Mouse (Mus musculus) lung, embryonic 16.5 days (tissue): ENCODE results near the gene C1qtnf3. TPM values are rescaled to one million over a fixed set of nuclear protein-coding genes. Genes with fewer than 3 reads are reported as not detected.
A peak's percentile ranks its signal among the peaks of the same experiment; 100 is the strongest.

Experiments
- ATAC-seq: fragments of 200-750 bp; cut with Nextera tagmentation; 2 replicates; pipeline ENCODE4 v1.8.0; 2017; ENCODE audit warnings: low read depth, mild to moderate bottlenecking, moderate library complexity
- H3K27ac ChIP-seq: fragments of 300-500 bp; sonication (generic); 2 replicates; pipeline ENCODE4 v1.5.1; 2014; ENCODE audit warnings: mild to moderate bottlenecking, control low read depth, low read length
- H3K27me3 ChIP-seq: fragments of 300-500 bp; sonication (generic); 2 replicates; pipeline ENCODE4 v1.6.1; 2014; ENCODE audit warnings: low read depth, low read length, mixed read lengths; ENCODE audit not compliant: control insufficient read depth, insufficient read depth
- H3K36me3 ChIP-seq: fragments of 300-500 bp; sonication (generic); 2 replicates; pipeline ENCODE4 v1.6.1; 2014; ENCODE audit warnings: low read length; ENCODE audit not compliant: control insufficient read depth, insufficient read depth
- H3K4me1 ChIP-seq: fragments of 300-500 bp; sonication (generic); replicated peaks from 2 replicates; pipeline ENCODE4 v1.6.1; 2014; ENCODE audit warnings: low read length, mixed read lengths; ENCODE audit not compliant: control insufficient read depth, insufficient read depth
- H3K4me2 ChIP-seq: fragments of 300-500 bp; sonication (generic); 2 replicates; pipeline ENCODE4 v1.6.1; 2014; ENCODE audit warnings: low read depth, low read length, control low read depth
- H3K4me3 ChIP-seq: fragments of 300-500 bp; sonication (generic); 2 replicates; pipeline ENCODE4 v1.5.1; 2014; ENCODE audit warnings: mild to moderate bottlenecking, low read length, control low read depth
- H3K9ac ChIP-seq: fragments of 300-500 bp; sonication (generic); 2 replicates; pipeline ENCODE4 v1.6.1; 2014; ENCODE audit warnings: low read length, control low read depth
- H3K9me3 ChIP-seq: fragments of 300-500 bp; sonication (generic); 2 replicates; pipeline ENCODE4 v1.6.1; 2016; ENCODE audit warnings: low read length; ENCODE audit not compliant: control insufficient read depth
- WGBS: fragments of 180-500 bp; shearing (Covaris S2); extraction: QIAGEN DNeasy Blood & Tissue Kit; methylation state at CpG from one replicate; pipeline ENCODE4 v1.1.7; 2014; 5-methylcytosine and 5-hydroxymethylcytosine counted together
- polyA plus RNA-seq: library from polyadenylated mRNA; unstranded; fragments of >200 nt; fragmentation: Nextera tagmentation; extraction: Ambion mirVana; gene quantifications from 2 replicates; pipeline ENCODE4 v1.2.1, GENCODE M21; 2015

Gene C1qtnf3
- polyA plus RNA-seq, 1 experiment from 2014 or later, result 6.7 TPM

- Histone ChIP-seq H3K4me1 (no peaks in the 10 kb centered on the region), H3K27ac (no peak overlapping the region), H3K4me2 (no peak overlapping the region), H3K4me3 (no peak overlapping the region), H3K9me3 (no peaks in the 10 kb centered on the region), H3K27me3 (no peaks in the 10 kb centered on the region), H3K36me3 (no peaks in the 10 kb centered on the region), H3K9ac (no peak overlapping the region)
- ATAC-seq, result no peak
- 52% methylated on average over 5 of the region's 5 CpGs for WGBS
Observed at GRCm38 (mm10) chr15:10955156-10955555, 3.0 kb downstream of the C1qtnf3 start.

GRCm38 (mm10) chr15:10956706-10957105, 4.6 kb downstream of the C1qtnf3 start:
- Histone ChIP-seq H3K9me3 (no peaks in the 10 kb centered on the region), H3K4me2 (no peak overlapping the region), H3K27me3 (no peaks in the 10 kb centered on the region), H3K4me3 (no peak overlapping the region), H3K9ac (no peak overlapping the region), H3K36me3 (no peaks in the 10 kb centered on the region), H3K4me1 (no peaks in the 10 kb centered on the region), H3K27ac (no peak overlapping the region)
- ATAC-seq, result no peak
- WGBS, result 57% methylated on average over 3 of the region's 3 CpGs

DNA sequence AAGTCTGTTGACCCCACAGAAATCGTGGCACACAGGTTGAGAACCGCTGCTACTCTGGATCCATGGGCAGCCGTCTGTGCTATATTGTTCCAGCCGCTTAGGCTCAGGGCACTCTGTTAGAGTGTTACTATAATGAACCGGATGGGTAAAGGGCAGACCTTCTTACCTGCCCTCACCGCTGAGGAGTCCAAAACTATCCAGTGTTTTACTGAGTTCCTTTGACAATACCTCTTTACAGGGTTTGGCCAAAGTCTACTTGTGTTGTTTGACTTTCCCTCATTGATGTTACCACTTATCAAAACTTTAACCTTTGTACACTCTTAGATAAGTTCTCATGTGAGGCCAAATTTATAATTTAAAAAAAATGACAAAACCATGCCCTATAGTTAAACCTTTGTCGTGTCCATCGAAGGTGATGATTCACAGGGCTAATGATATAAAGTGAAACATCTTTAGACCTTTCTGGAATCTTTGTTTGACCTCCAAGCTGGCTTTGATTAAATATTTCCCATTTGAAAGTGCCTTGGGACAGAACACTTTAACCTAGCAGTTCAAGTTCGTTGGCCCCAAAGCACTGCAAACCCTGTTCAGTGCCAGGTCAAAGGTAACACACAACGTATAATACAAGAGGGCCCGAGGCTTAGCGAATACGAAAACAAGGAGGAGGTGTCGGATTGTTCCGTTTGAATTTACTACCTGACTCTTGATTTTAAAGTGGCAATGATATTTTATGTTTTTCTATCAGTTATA, 7.3 kb downstream of the C1qtnf3 start:
- Histone ChIP-seq H3K9me3 (no peaks in the 10 kb centered on the region), H3K4me2 (no peak overlapping the region), H3K4me1 (no peaks in the 10 kb centered on the region), H3K36me3 (no peaks in the 10 kb centered on the region), H3K27me3 (no peaks in the 10 kb centered on the region), H3K9ac (no peak overlapping the region), H3K4me3 (no peak overlapping the region), H3K27ac (no peak overlapping the region)
- 81% methylated on average over 15 of the region's 15 CpGs for WGBS
- no peak for ATAC-seq

DNA sequence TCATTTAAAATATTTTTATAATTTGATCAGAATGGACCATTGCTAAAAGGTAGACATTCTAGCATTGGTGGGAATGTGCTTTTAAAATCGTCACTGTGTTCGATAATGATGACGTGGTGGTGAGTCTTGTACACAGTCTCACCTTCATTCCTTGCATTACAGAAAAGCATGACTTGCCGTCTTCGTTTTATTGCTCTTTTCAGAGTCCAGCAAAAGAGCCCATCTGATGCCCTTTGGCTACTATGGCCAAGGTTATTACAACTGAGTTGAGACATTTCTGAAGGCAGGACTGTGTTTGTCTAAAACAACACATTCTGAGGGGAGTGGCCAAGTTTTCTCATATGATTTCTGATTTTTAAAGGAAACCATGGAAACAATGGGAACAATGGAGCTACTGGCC, 8.1 kb downstream of the C1qtnf3 start:
- Histone ChIP-seq H3K4me3 (no peak overlapping the region), H3K9ac (no peak overlapping the region), H3K27ac (no peak overlapping the region), H3K36me3 (no peaks in the 10 kb centered on the region), H3K4me2 (no peak overlapping the region), H3K4me1 (no peaks in the 10 kb centered on the region), H3K9me3 (no peaks in the 10 kb centered on the region), H3K27me3 (no peaks in the 10 kb centered on the region)
- no peak for ATAC-seq
- 93% methylated on average over 5 of the region's 5 CpGs for WGBS

- no peak overlapping the region for H3K27ac ChIP-seq
- WGBS, result 63% methylated on average over 2 of the region's 2 CpGs
- no peak for ATAC-seq
Observed at GRCm38 (mm10) chr15:10962601-10963000, 10.5 kb downstream of the C1qtnf3 start.

GRCm38 (mm10) chr15:10969439-10969838, 17.3 kb downstream of the C1qtnf3 start:
- Histone ChIP-seq H3K27ac (no peak overlapping the region), H3K9me3 (no peaks in the 10 kb centered on the region), H3K4me3 (no peak overlapping the region), H3K9ac (no peak overlapping the region), H3K4me2 (no peak overlapping the region), H3K36me3 (no peaks in the 10 kb centered on the region), H3K27me3 (no peaks in the 10 kb centered on the region), H3K4me1 (no peaks in the 10 kb centered on the region)
- 78% methylated on average over 3 of the region's 3 CpGs for WGBS
- ATAC-seq, result no peak

More at GRCm38 (mm10) chr15:10962601-10963000, 10.5 kb downstream of the C1qtnf3 start:
- Histone ChIP-seq H3K4me1 (no peaks in the 10 kb centered on the region), H3K9me3 (no peaks in the 10 kb centered on the region), H3K27me3 (no peaks in the 10 kb centered on the region), H3K4me2 (no peak overlapping the region), H3K9ac (no peak overlapping the region), H3K36me3 (no peaks in the 10 kb centered on the region), H3K4me3 (no peak overlapping the region)

GRCm38 (mm10) chr15:10970777-10971176, 18.6 kb downstream of the C1qtnf3 start:
- Histone ChIP-seq H3K36me3 (no peaks in the 10 kb centered on the region), H3K9me3 (no peaks in the 10 kb centered on the region), H3K27ac (no peak overlapping the region), H3K4me1 (no peaks in the 10 kb centered on the region), H3K27me3 (no peaks in the 10 kb centered on the region), H3K9ac (no peak overlapping the region), H3K4me2 (no peak overlapping the region), H3K4me3 (no peak overlapping the region)
- WGBS, result 79% methylated on average over 5 of the region's 5 CpGs
- no peak for ATAC-seq

DNA sequence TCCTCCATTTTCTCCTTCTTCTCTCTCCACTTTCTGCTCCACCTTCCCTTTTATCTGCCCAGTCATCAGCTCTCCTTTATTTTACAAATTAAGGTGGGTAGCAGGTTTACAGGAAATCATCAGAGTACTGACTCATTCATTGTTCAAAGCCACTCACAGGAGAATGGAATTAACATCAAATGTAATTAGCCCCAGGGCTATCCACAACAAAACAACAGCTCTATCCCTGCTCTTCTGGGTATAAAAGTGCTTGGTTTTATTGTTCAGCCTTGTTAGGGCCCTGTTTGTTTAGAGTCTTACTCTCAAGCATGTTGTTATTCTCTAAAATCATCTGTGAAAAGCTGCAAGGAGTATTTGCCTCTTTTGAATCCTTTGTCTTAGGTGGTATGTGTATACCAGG, 25.0 kb downstream of the C1qtnf3 start:
- Histone ChIP-seq H3K9ac (no peak overlapping the region), H3K4me3 (no peak overlapping the region), H3K4me2 (no peak overlapping the region), H3K36me3 (no peaks in the 10 kb centered on the region), H3K4me1 (peaks cover 6% of the 10 kb centered on the region; the same call in 1 of the 2 replicates), H3K27me3 (no peaks in the 10 kb centered on the region), H3K9me3 (no peaks in the 10 kb centered on the region), H3K27ac (no peak overlapping the region)
- ATAC-seq, result no peak

DNA sequence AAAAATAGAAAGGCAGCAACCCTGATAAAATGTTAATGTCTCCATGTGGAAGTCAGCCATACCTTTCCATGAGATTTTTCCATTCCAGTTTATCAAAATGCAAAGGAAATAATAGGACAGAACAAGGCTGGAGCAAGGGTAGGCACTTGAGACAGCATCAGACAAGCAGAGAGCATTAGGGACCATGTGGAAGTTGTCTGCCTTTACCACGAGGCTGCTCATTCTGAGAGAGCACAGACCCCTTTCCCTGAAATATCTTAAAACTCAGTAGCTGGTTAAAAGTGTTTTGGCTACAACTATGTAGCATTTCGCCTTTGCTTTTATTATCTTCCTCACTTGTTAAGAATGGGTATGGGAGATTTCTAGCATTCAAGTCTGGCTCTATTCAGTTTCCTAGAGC, 28.6 kb downstream of the C1qtnf3 start:
- Histone ChIP-seq H3K4me2 (peak overlapping the region; percentile 84), H3K27me3 (no peaks in the 10 kb centered on the region), H3K27ac (no peak overlapping the region), H3K36me3 (no peaks in the 10 kb centered on the region), H3K9me3 (no peaks in the 10 kb centered on the region), H3K4me1 (peaks cover 9% of the 10 kb centered on the region; the same call in 1 of the 2 replicates), H3K4me3 (peak overlapping the region; percentile 72), H3K9ac (peak overlapping the region; percentile 80; the same call in 1 of the 2 replicates)
- 51% methylated on average over 2 of the region's 2 CpGs for WGBS
- no peak for ATAC-seq
